Mouse (Mus musculus) neural tube, embryonic 14.5 days (tissue): Measurements from ENCODE around the gene Grhpr. TPM values are rescaled to one million over a fixed set of nuclear protein-coding genes. Genes with fewer than 3 reads are reported as not detected.
A peak's percentile ranks its signal among the peaks of the same experiment; 100 is the strongest.

Source experiments
- ATAC-seq: fragments of 200-750 bp; cut with Nextera tagmentation; 2 replicates; pipeline ENCODE4 v1.8.0; 2017; ENCODE audit warnings: low read depth, mild to moderate bottlenecking, moderate TSS enrichment, moderate library complexity
- H3K27ac ChIP-seq: fragments of 300-500 bp; sonication (generic); 2 replicates; pipeline ENCODE4 v1.5.1; 2014; ENCODE audit warnings: low read depth, mild to moderate bottlenecking, control low read depth, low read length, moderate library complexity, mixed read lengths
- H3K27me3 ChIP-seq: fragments of 300-500 bp; sonication (generic); 2 replicates; pipeline ENCODE4 v1.6.1; 2014; ENCODE audit warnings: low read length; ENCODE audit not compliant: control insufficient read depth, insufficient read depth
- H3K36me3 ChIP-seq: fragments of 300-500 bp; sonication (generic); 2 replicates; pipeline ENCODE4 v1.6.1; 2014; ENCODE audit warnings: low read length, mixed read lengths; ENCODE audit not compliant: control insufficient read depth, insufficient read depth
- H3K4me1 ChIP-seq: fragments of 300-500 bp; sonication (generic); 2 replicates; pipeline ENCODE4 v1.6.1; 2014; ENCODE audit warnings: low read length; ENCODE audit not compliant: control insufficient read depth, insufficient read depth
- H3K4me2 ChIP-seq: fragments of 300-500 bp; sonication (generic); 2 replicates; pipeline ENCODE4 v1.6.1; 2014; ENCODE audit warnings: mild to moderate bottlenecking, low read depth, low read length, control low read depth
- H3K4me3 ChIP-seq: fragments of 300-500 bp; sonication (generic); 2 replicates; pipeline ENCODE4 v1.5.1; 2014; ENCODE audit warnings: low read depth, low read length, control low read depth, mixed read lengths
- H3K9ac ChIP-seq: fragments of 300-500 bp; sonication (generic); replicated peaks from 2 replicates; pipeline ENCODE4 v1.6.1; 2014; ENCODE audit warnings: low read depth, mild to moderate bottlenecking, control low read depth, low read length, mixed read lengths
- H3K9me3 ChIP-seq: fragments of 300-500 bp; sonication (generic); 2 replicates; pipeline ENCODE4 v1.6.1; 2016; ENCODE audit warnings: low read length; ENCODE audit not compliant: control insufficient read depth
- WGBS: fragments of 180-500 bp; shearing (Covaris S2); extraction: QIAGEN DNeasy Blood & Tissue Kit; methylation state at CpG from one replicate; pipeline ENCODE4 v1.1.7; 2014; 5-methylcytosine and 5-hydroxymethylcytosine counted together
- polyA plus RNA-seq: library from polyadenylated mRNA; unstranded; fragments of >200 nt; fragmentation: Nextera tagmentation; extraction: Ambion mirVana; gene quantifications from 2 replicates; pipeline ENCODE4 v1.2.1, GENCODE M21; 2014

The Grhpr gene
- polyA plus RNA-seq, 1 experiment from 2014 or later, result 29.7 TPM

DNA sequence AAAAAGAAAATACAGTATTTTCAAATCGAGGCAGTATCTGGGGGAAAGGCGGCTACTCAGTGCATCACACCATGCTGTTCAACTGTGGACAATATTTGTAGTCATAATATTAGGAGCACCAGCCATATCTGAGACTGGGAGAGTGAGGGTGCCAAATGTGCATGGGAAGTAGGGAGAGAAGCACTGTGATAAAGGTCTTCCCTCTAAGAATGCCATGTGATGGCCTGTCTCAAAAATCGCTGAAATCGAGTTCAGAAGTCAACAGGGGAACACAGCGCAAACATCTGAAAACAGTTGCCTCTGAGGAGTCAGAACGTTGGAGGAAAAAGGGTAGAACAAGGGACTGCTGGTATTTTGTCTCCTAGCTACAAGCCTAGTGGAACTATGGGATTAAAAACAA is 18.8 kb downstream of the Grhpr start:
- 0 out of 2 replicates have a peak, but pooled peaks cover 2% of the 10 kb centered on the region for H3K4me1 ChIP-seq
- no peak for ATAC-seq
- H3K9ac ChIP-seq, result no peak overlapping the region
- H3K4me2 ChIP-seq, result no peak overlapping the region
- no peak overlapping the region for H3K27ac ChIP-seq
- H3K4me3 ChIP-seq, result no peak overlapping the region
- peaks cover 2% of the 10 kb centered on the region; the same call in 1 of the 2 replicates for H3K36me3 ChIP-seq
- H3K27me3 ChIP-seq, result no peaks in the 10 kb centered on the region
- no peaks in the 10 kb centered on the region for H3K9me3 ChIP-seq
- 92% methylated on average over 6 of the region's 6 CpGs for WGBS

DNA sequence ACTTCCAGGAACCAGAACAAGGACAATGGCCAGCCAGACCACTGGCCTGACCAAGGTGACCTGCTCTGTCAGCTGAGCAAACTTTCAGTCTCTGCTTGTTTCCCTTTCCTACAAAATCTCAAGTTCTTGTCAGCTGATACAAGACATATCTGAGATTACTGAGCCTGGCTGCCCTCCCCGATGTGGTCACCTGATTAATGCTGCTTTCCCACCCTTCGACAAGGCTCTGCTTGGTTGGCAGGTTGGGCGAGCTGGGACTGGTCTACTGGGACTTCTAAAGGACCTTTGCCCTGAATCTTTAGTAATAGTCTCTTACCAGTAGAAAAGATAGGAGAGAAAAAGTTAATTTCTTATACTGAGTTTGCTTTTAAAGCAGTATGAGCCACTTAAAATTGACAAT is 24.3 kb downstream of the Grhpr start:
- Histone ChIP-seq H3K27me3 (no peaks in the 10 kb centered on the region), H3K9ac (no peak overlapping the region), H3K4me1 (peaks cover 8% of the 10 kb centered on the region), H3K4me3 (no peak overlapping the region), H3K9me3 (no peaks in the 10 kb centered on the region), H3K36me3 (no peaks in the 10 kb centered on the region), H3K27ac (no peak overlapping the region), H3K4me2 (no peak overlapping the region)
- 91% methylated on average over 3 of the region's 3 CpGs for WGBS
- no peak for ATAC-seq

DNA sequence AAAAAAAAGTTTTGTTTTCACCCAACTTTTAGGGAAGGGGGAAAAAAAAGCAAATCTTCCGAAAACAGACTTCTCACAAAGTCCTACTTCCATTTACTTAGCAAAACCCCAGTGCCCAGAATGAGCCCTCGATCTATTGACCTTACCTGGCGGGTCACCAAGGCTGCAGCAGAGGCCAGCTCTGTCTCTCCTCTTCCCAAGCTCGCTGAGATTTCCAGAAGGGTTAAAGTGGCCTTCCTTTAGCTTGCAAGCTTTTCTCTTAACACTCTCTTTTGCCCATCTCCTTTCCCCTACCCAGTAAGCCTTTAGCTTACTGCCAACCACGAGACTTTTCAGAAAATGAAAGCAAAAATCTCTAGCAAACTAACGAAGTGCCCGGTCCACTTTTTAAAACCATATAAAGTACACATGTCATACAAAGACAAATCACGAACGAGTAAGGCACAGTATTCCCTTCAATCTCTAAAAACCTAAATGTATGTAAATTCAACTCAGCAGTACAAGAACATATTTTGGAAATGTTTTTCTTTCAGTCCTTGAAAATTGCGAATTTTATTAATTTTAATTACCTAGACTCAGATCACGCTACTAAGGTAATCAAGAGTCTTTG is 29.7 kb downstream of the Grhpr start:
- Histone ChIP-seq H3K9me3 (no peaks in the 10 kb centered on the region), H3K4me3 (peak overlapping the region; percentile 80), H3K9ac (peak overlapping the region; percentile 84), H3K4me1 (peaks cover 21% of the 10 kb centered on the region), H3K27me3 (no peaks in the 10 kb centered on the region), H3K4me2 (peak overlapping the region; percentile 83), H3K36me3 (no peaks in the 10 kb centered on the region), H3K27ac (peak overlapping the region; percentile 93; the same call in 1 of the 2 replicates)
- 12% methylated on average over 11 of the region's 11 CpGs for WGBS
- ATAC-seq, result no peak

DNA sequence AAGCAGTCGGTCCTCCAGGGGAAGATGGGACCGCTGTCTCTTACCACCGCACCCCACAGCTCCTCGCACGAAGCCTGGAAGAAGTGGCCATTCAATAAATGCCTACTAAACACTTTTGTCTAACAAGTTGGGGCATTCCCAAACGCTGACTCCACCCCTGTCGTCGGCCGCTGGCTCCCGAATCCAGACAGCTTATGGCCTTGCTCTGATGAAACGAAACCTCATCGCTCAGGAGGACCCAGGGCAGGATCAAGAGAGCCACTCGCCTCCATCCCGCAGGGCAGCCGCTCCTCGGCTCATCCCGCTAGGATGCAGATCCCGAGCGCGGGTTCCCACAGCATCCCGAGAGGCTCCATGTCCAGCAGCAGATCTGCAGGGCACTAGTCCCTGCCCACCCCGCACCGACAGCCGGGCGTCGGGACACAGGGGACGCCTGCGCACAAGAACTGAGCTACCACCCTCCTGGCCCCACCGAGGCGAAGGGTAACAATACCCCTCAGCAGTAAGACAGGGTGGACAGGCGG is 30.4 kb downstream of the Grhpr start:
- peak overlapping the region; percentile 84 for H3K9ac ChIP-seq
- H3K4me1 ChIP-seq, result peaks cover 21% of the 10 kb centered on the region
- H3K27ac ChIP-seq, result peak overlapping the region; percentile 93
- H3K27me3 ChIP-seq, result no peaks in the 10 kb centered on the region
- H3K9me3 ChIP-seq, result no peaks in the 10 kb centered on the region
- H3K36me3 ChIP-seq, result no peaks in the 10 kb centered on the region
- ATAC-seq, result peak; percentile 79
- H3K4me3 ChIP-seq, result peak overlapping the region; percentile 80
- 0% methylated on average over 31 of the region's 31 CpGs for WGBS
- H3K4me2 ChIP-seq, result peak overlapping the region; percentile 83

DNA sequence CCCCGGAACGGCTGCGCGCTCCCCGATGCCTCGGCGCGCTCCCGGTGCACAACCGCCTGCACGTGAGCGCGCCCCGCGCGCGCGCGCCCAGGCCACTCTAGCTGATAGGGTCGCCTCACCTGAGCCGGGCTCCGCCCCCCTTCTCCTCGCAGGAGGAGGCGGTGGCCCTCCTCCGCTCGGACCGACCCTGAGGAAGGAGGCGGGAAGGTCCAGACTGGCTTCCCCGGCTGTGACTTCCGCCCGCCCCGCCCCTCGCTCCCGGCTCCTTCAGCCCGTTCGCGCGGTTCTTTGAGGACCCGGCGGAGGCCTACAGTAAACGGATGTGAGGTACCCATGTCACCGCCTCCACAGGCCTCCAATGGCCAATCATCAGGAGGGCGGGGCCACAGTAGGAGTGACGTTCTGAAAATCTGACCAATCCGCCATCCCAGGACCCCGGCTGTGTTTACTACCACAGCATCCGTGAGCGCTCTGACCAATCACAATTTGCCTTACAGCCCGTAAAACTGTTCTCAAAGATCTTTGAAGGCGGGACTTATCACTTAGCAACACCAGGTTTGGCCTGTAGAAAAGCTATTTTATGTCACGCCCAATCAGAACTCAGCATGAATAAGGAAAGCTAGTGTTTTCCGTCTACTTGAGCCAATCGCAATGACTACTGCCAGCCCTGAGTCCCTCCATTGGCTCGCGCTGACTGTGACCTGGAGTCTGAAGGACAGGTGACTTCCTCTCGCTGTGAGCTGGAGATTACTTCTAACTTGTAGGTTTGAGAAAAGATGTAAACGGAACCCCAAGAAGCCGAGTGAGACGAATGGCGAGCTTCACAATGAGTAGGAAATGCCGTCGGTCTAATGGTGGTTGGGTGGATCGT is 31.1 kb downstream of the Grhpr start, which contains the start of gene Zbtb5:
Gene Zbtb5 (minus strand): TSS at position 308 of the 871 bp plus-strand sequence.
- H3K9me3 ChIP-seq, result no peaks in the 10 kb centered on the region
- peak within 1 kb of the TSS; percentile 93 for H3K27ac ChIP-seq
- H3K27me3 ChIP-seq, result no peaks in the 10 kb centered on the region
- H3K4me1 ChIP-seq, result peaks cover 21% of the 10 kb centered on the region
- peak within 1 kb of the TSS; percentile 84 for H3K4me2 ChIP-seq
- peak within 1 kb of the TSS; percentile 80 for H3K4me3 ChIP-seq
- WGBS, result under 1% methylated on average over 63 of the region's 63 CpGs
- no peaks in the 10 kb centered on the region for H3K36me3 ChIP-seq
- H3K9ac ChIP-seq, result peak within 1 kb of the TSS; percentile 84
- peak; percentile 98 for ATAC-seq

DNA sequence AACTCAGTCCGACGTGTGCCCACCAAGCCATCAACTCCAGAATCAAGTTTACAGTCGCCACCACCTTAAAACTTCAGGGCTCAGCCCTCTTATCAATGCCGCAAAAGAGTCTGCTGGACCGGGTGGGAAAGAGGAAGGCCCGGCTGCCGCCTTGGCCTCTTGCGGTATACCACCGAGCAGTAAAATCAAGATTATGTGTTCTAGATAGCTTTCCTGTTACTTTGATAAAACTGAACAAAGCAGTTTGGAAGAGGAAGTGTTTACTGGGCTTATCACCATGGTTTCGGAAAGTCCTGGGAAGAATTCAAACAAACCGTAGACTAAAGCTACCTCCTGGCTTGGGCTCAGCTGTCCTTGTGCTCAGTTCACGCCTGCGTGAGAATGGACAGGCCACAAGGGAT is 31.8 kb downstream of the Grhpr start:
- no peak for ATAC-seq
- Histone ChIP-seq H3K9ac (peak overlapping the region; percentile 68), H3K9me3 (no peaks in the 10 kb centered on the region), H3K4me3 (peak overlapping the region; percentile 60), H3K36me3 (no peaks in the 10 kb centered on the region), H3K4me2 (peak overlapping the region; percentile 84), H3K27ac (peak overlapping the region; percentile 41; the same call in 1 of the 2 replicates), H3K27me3 (no peaks in the 10 kb centered on the region), H3K4me1 (peaks cover 21% of the 10 kb centered on the region)
- WGBS, result 1% methylated on average over 13 of the region's 13 CpGs

DNA sequence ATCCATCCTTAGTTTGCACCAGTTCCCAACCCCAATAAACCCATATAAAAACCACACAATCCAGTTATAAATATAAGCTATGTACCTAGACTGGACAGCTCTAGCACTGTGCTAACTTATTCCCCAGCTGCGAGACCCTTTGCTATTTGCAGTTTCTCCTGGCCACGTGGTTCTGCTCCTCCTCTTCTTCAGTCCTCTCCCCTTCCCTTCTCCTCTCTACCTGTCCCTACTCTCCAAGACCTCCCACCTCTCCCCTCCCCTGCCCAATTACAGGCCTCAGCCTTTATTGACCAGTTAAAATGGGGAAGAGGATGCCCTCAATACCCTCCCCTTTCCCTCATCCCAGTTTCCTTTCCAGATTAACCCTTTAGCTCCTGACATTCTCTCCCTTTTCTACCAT is 32.3 kb downstream of the Grhpr start:
- H3K4me2 ChIP-seq, result peak overlapping the region; percentile 84
- no peaks in the 10 kb centered on the region for H3K36me3 ChIP-seq
- H3K9me3 ChIP-seq, result no peaks in the 10 kb centered on the region
- peak overlapping the region; percentile 60 for H3K4me3 ChIP-seq
- H3K4me1 ChIP-seq, result peaks cover 21% of the 10 kb centered on the region
- H3K27me3 ChIP-seq, result no peaks in the 10 kb centered on the region
- WGBS, result 11% methylated on average over 2 of the region's 2 CpGs
- no peak for ATAC-seq
- no peak overlapping the region; the same call in 1 of the 2 replicates for H3K27ac ChIP-seq
- no peak overlapping the region for H3K9ac ChIP-seq

DNA sequence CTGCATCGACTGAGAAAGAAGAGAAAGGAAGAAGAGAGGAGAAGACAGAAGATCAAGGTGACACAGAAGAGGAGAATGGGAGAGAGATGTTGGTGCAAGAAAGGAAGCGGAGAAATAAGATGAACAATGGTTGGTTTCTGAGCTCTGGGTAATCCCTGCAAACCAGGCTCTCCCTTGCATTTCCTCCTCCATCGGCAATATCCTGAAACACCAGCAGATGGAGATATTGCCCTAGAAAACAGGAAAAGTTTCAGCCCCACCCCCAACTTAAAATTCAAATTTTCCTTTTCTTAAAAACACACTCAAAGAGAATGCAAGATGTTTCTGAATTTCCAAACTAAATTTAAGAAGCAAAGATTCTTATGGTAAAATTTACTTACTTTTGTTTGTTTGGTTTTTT is 34.4 kb downstream of the Grhpr start:
- Histone ChIP-seq H3K9ac (no peak overlapping the region), H3K4me2 (no peak overlapping the region)
- WGBS, result 9% methylated on average over 3 of the region's 3 CpGs

More for the DNA sequence above, 34.4 kb downstream of the Grhpr start:
- no peaks in the 10 kb centered on the region for H3K36me3 ChIP-seq
- no peak overlapping the region for H3K27ac ChIP-seq
- ATAC-seq, result no peak
- peaks cover 23% of the 10 kb centered on the region for H3K4me1 ChIP-seq
- H3K9me3 ChIP-seq, result no peaks in the 10 kb centered on the region
- no peaks in the 10 kb centered on the region for H3K27me3 ChIP-seq
- H3K4me3 ChIP-seq, result no peak overlapping the region
